Mouse (Mus musculus) liver, adult 10 weeks (tissue): Measurements from ENCODE around the gene Tulp1. TPM values are rescaled to one million over a fixed set of nuclear protein-coding genes. Genes with fewer than 3 reads are reported as not detected.

Experiments
- polyA plus RNA-seq: library from polyadenylated mRNA; stranded (reverse); fragments of 350-450 nt; fragmentation: Illumina TruSeq; extraction: RNeasy Lipid Tissue Mini Kit (QIAGEN cat#74804); gene quantifications from one replicate; pipeline ENCODE4 v1.2.3, GENCODE M21; 2014; ENCODE audit warnings: low read depth, low replicate concordance

Tulp1 gene
- not detected for polyA plus RNA-seq

DNA sequence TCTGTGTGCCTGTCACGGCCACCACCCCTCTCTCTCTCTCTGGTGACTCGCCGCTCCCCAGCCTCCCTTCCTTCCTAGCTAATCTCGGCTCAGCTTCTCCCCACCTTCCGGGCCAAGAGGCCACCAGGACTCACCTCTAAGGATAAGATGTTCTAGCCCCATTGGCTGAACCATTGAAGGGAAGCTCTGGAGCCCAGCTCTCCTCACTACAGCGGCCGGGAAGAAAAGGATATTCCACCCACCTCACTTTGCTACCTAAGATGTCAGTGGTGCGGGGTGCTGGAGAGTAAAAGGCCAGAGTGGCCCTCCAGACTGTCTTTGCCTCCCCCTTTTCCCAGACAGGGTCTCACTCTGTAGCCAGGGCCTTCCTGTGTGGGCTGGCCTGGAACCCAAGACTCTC, at the start of gene Tulp1:
Tulp1 (minus strand) TSS at position 101 of the 400 bp plus-strand sequence.

DNA sequence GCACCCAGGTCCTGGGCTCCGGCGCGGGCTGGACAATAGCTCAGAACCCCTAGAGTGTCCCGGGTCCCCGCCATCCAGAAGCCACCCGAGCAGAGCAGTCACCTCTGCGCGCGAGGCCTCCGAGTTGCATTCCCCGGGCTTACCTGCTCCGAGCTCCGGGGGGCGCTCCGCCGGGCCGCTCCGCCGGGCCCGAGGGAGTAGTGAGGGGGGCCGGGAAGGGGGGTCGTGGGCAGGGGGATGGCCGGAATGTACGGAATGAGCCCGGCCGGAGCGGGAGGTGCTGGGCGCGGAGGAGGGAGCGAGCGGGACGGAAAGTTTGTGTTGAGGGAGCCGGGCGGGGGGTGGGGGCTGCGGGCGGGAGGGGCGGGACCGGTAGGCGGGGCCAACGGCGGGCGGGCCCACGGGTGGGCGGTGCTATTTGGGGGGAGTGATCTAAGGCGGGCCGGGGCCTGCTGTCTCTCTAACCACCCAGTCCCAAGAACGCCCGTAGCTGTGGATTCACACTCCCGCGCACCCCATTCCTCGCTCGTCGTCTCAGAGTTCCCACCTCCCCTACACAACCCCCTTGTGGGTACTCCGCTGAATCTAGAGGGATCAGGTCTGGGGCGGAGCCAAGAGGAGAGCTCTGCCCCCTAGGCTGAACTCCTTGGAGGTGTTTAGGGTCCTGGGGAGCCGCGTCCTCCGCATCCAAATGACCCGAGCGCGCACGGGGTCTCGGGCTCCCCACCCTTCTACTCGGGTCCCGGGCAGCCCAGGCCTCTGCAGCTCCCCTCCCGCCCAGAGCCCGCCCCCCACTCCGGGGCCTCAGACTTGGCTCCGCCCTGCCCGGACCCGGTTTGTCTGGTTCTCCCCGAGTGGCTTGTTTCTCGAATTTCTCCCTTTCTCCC, 14.3 kb downstream of the Tulp1 start, which contains the start of gene Tead3:
Tead3 (minus strand) TSS at position 352 of the 887 bp plus-strand sequence.

DNA sequence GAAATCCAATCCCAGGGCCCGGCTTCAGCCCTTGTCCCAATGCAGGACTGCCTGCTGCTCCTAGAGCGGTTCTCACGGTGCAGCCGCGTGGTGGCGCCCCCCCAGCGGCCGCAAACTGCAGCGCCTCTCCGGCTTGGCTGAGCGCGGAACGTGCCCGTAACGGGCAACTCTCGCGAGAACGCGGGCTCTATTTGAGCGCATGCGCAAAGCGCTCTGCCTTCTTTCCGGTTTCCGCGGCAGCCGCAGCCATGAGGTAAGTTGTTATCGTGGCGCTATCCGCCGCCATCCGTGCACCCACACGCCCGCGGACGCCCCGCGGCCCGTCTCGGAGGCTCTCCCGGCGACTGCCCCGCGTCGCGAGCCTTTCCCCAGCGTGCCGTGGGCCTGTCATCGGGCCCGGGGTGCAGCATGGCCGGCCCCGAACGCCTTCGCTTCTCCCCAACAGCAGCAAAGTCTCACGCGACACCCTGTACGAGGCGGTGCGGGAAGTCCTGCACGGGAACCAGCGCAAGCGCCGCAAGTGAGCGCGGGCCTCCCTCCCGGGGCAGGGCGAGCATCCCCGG, 36.6 kb downstream of the Tulp1 start, which contains the start of gene Rpl10a:
Rpl10a (plus strand) TSS at position 106 of the 563 bp plus-strand sequence.

DNA sequence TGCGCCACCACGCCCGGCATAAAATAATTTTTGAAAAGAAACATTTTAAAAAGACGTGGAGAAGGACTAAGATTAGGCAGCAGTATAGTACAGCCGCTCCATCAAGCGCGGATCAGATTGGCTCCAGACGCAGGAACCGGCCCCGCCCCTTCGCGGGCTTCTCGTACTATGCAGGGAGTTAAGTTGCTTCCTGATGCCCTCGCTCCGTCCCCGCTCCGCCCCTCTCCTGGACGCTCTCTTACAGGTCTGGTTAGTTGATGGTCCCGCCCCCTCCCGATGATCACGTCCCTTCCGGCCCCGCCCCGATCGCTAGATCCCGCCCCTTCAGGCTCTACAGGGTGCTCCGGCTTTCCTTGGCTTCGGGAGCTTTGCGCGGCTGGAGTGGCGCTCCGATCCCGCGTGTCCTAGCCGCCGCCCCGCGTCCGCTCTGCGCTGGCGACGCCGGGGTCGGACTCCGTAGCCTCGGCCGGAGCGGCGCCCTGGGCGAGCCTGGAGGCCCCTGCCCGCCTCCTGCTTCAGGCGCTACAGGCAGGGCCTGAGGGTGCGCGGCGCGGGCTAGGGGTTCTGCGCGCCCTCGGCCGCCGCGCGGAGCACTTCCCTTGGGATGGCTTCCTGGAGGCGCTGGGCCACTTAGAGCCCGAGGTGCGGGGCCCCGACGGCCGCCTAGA, 51.7 kb downstream of the Tulp1 start, which contains the start of gene Fance:
Fance (plus strand) TSS at position 308 of the 668 bp plus-strand sequence.

Other genes with a start within 250 kb of the Tulp1 start
- not detected for gene Scube3, start 223.1 kb downstream of the Tulp1 start, polyA plus RNA-seq
- gene Zfp523, start 188.1 kb downstream of the Tulp1 start, polyA plus RNA-seq = 0.72 TPM
- gene Def6, start 157.4 kb downstream of the Tulp1 start, polyA plus RNA-seq = not detected
- gene Ppard, start 132.5 kb downstream of the Tulp1 start, polyA plus RNA-seq = 0.40 TPM
- not detected for gene Fance, start 51.7 kb downstream of the Tulp1 start, polyA plus RNA-seq
- gene Rpl10a, start 36.8 kb downstream of the Tulp1 start, polyA plus RNA-seq = 109 TPM
- 0.50 TPM for gene Tead3, start 14.4 kb downstream of the Tulp1 start, polyA plus RNA-seq
- 14.0 TPM for gene Fkbp5, start 152.3 kb upstream of the Tulp1 start, polyA plus RNA-seq
- not detected for gene Armc12, start 165.6 kb upstream of the Tulp1 start, polyA plus RNA-seq
- gene Clpsl2, start 184.2 kb upstream of the Tulp1 start, polyA plus RNA-seq = not detected
- not detected for gene Clps, start 195.5 kb upstream of the Tulp1 start, polyA plus RNA-seq
- gene Lhfpl5, start 210.4 kb upstream of the Tulp1 start, polyA plus RNA-seq = not detected